Mouse (Mus musculus): ENCODE measurements at regions not wholly inside any gene's neighbourhood (a gene's known extent, or its start where the extent isn't known, plus 50 kb on each side); places are given as distances from the start of the nearest gene placed in this dataset.
A peak's percentile ranks its signal among the peaks of the same experiment; 100 is the strongest.

GRCm38 (mm10) chr6:16064691-16065090 is 344.2 kb downstream of the Mdfic start:
- no peak for DNase-seq (ENCODE audit: inconsistent ontology term)

- DNase-seq (ENCODE audit: inconsistent ontology term) = peak; percentile 43
Observed at GRCm38 (mm10) chr6:16065121-16065520, 344.7 kb downstream of the Mdfic start.

- DNase-seq (ENCODE audit: inconsistent ontology term) = peak; percentile 23
Observed at GRCm38 (mm10) chr6:16076266-16076665, 355.8 kb downstream of the Mdfic start.

GRCm38 (mm10) chr6:16077195-16077810 is 356.8 kb downstream of the Mdfic start:
- DNase-seq (ENCODE audit: inconsistent ontology term) = peak; percentile 73

- peak; percentile 72 for DNase-seq (ENCODE audit: inconsistent ontology term)
Observed at GRCm38 (mm10) chr6:16077917-16078316, 357.5 kb downstream of the Mdfic start.

- no peak for DNase-seq (ENCODE audit: inconsistent ontology term)
Observed at GRCm38 (mm10) chr6:16086952-16087537, 366.6 kb downstream of the Mdfic start.

GRCm38 (mm10) chr6:16098761-16099160 is 378.3 kb downstream of the Mdfic start:
- no peak for DNase-seq (ENCODE audit: inconsistent ontology term)

GRCm38 (mm10) chr6:16141009-16141408 is 420.5 kb downstream of the Mdfic start:
- no peak for DNase-seq (ENCODE audit: inconsistent ontology term)

GRCm38 (mm10) chr6:16144538-16144937 is 424.1 kb downstream of the Mdfic start:
- no peak for DNase-seq (ENCODE audit: inconsistent ontology term)

- DNase-seq (ENCODE audit: inconsistent ontology term) = no peak
Observed at GRCm38 (mm10) chr6:16150535-16150934, 430.1 kb downstream of the Mdfic start.

- DNase-seq (ENCODE audit: inconsistent ontology term) = no peak
Observed at GRCm38 (mm10) chr6:16151478-16151877, 431.0 kb downstream of the Mdfic start.

GRCm38 (mm10) chr6:16152691-16153090 is 432.2 kb downstream of the Mdfic start:
- DNase-seq (ENCODE audit: inconsistent ontology term) = no peak

GRCm38 (mm10) chr6:16165012-16165411 is 444.6 kb downstream of the Mdfic start:
- no peak for DNase-seq (ENCODE audit: inconsistent ontology term)

GRCm38 (mm10) chr6:16171871-16172270 is 451.4 kb downstream of the Mdfic start:
- no peak for DNase-seq (ENCODE audit: inconsistent ontology term)

- DNase-seq (ENCODE audit: inconsistent ontology term) = no peak
Observed at GRCm38 (mm10) chr6:16177313-16177712, 456.9 kb downstream of the Mdfic start.

- DNase-seq (ENCODE audit: inconsistent ontology term) = peak; percentile 27
Observed at GRCm38 (mm10) chr6:16187983-16188550, 467.6 kb downstream of the Mdfic start.

- peak; percentile 76 for DNase-seq (ENCODE audit: inconsistent ontology term)
Observed at GRCm38 (mm10) chr6:16212975-16213374, 492.5 kb downstream of the Mdfic start.

GRCm38 (mm10) chr6:16213635-16214034 is 493.2 kb downstream of the Mdfic start:
- DNase-seq (ENCODE audit: inconsistent ontology term) = no peak

GRCm38 (mm10) chr6:16221002-16221627 is 500.7 kb downstream of the Mdfic start:
- DNase-seq (ENCODE audit: inconsistent ontology term) = peak; percentile 35

Measured in Muller cell, postnatal 12 days (primary cell).